Mouse (Mus musculus): ENCODE measurements around the gene Rab11b. TPM values are rescaled to one million over a fixed set of nuclear protein-coding genes. Genes with fewer than 3 reads are reported as not detected.

The Rab11b gene
- polyA plus RNA-seq, 1 experiment from 2014 or later = 278 TPM

DNA sequence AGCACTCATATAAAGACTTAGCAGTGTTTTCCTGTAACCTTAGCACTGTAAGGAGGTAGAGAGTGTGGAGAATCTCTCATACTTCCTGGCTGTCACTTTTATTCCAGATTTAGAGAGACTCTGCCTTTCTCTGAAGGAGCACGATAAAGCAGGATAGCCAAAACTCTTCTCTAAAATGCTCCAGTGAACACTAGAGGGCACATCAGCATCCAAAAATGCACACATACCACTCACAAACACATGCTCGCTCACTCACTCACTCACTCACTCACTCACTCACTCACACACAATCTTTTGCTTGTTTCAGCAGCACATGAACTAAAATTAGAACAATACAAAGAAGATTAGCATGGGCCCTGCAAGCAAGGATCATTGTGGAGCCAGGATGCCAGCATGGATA, 31.1 kb downstream of the Rab11b start:
- Histone ChIP-seq H3K4me2 (no peak overlapping the region), H3K9me3 (ENCODE audit: low read depth, low read length) (no peaks in the 10 kb centered on the region), H3K4me3 (ENCODE audit: low read depth, low read length) (no peak overlapping the region), H3K36me3 (ENCODE audit: insufficient read depth) (no peaks in the 10 kb centered on the region), H3K9ac (no peak overlapping the region; the same call in 1 of the 2 replicates), H3K4me1 (ENCODE audit: insufficient read depth) (no peaks in the 10 kb centered on the region), H3K27ac (ENCODE audit: low read depth) (no peak overlapping the region), H3K27me3 (ENCODE audit: insufficient read depth, low read length) (no peaks in the 10 kb centered on the region)
- ATAC-seq (ENCODE audit: insufficient read depth) = no peak
- DNase-seq = peak; percentile 41
- WGBS = 60% methylated on average over 2 of the region's 2 CpGs
- peak; percentile 40 for TF ChIP-seq CTCF (IDR thresholded peaks at IDR 0.05; ENCODE audit: low read depth)

DNA sequence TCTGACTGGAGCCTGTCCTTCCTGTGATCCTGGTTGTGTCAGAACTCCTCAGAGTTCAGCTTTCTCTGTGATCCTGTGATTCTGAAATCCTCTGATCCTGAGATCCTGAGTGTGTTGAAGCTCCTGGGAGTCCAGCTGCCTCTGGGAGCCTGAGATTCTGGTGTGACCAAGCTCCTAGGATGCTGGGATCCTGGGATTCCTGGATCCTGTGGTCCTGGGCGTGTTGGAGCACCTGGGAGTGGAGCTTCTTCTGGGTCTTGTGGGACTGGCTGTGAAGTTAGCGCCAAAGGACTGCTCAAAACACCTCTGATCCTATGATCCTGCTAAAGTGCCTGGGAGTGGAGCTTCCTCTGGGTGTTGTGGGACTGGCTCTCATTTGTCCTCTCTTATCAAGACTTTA, 31.9 kb downstream of the Rab11b start:
- H3K9ac ChIP-seq = no peak overlapping the region
- H3K4me1 ChIP-seq (ENCODE audit: insufficient read depth) = no peaks in the 10 kb centered on the region
- no peaks in the 10 kb centered on the region for H3K9me3 ChIP-seq (ENCODE audit: low read depth, low read length)
- 66% methylated on average over 2 of the region's 2 CpGs for whole genome bisulfite sequencing
- no peaks in the 10 kb centered on the region for H3K36me3 ChIP-seq (ENCODE audit: insufficient read depth)
- H3K4me2 ChIP-seq = no peak overlapping the region
- DNase-seq (no peak), ATAC-seq (ENCODE audit: insufficient read depth) (no peak)
- no peak overlapping the region for H3K27ac ChIP-seq (ENCODE audit: low read depth)
- no peak overlapping the region for H3K4me3 ChIP-seq (ENCODE audit: low read depth, low read length)
- no peak for TF ChIP-seq CTCF (IDR thresholded peaks at IDR 0.05; ENCODE audit: low read depth)
- H3K27me3 ChIP-seq (ENCODE audit: insufficient read depth, low read length) = no peaks in the 10 kb centered on the region

DNA sequence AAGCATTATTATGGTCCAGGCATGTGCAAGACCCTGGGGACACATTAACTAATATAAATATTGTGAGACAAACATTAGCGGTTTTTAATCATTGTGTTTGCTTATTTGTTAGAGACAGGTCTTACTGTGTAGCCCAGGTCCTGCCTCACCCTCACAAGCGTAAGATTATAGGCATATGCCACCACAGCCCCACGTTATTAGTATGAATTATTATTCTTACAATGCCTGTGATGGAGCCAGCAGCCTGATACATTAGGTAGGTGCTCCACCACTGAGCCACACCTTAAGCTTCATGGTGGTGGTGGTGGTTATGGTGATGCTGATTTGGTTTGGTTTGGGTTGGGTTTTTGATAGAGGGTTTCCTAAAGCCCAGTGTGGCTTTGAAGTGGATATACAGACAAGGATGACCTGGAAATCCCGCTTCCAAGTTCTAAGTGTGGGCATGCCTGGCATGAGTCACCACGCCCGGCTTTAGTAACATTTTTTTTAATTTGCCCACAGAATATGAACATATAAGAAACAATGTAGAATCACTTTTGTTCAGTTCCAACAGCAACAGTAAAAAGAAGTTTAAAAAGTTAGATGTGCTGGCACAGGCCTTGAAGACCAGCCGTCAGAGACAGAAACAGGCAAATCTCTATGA, 40.5 kb downstream of the Rab11b start:
- Histone ChIP-seq H3K4me1 (ENCODE audit: insufficient read depth) (no peaks in the 10 kb centered on the region), H3K4me2 (no peak overlapping the region), H3K9ac (no peak overlapping the region), H3K27me3 (ENCODE audit: insufficient read depth, low read length) (no peaks in the 10 kb centered on the region), H3K36me3 (ENCODE audit: insufficient read depth) (no peaks in the 10 kb centered on the region), H3K9me3 (ENCODE audit: low read depth, low read length) (no peaks in the 10 kb centered on the region), H3K27ac (ENCODE audit: low read depth) (no peak overlapping the region), H3K4me3 (ENCODE audit: low read depth, low read length) (no peak overlapping the region)
- no peak for TF ChIP-seq CTCF (IDR thresholded peaks at IDR 0.05; ENCODE audit: low read depth)
- no peak for DNase-seq
- WGBS = 93% methylated on average over 7 of the region's 7 CpGs
- ATAC-seq (ENCODE audit: insufficient read depth) = no peak

DNA sequence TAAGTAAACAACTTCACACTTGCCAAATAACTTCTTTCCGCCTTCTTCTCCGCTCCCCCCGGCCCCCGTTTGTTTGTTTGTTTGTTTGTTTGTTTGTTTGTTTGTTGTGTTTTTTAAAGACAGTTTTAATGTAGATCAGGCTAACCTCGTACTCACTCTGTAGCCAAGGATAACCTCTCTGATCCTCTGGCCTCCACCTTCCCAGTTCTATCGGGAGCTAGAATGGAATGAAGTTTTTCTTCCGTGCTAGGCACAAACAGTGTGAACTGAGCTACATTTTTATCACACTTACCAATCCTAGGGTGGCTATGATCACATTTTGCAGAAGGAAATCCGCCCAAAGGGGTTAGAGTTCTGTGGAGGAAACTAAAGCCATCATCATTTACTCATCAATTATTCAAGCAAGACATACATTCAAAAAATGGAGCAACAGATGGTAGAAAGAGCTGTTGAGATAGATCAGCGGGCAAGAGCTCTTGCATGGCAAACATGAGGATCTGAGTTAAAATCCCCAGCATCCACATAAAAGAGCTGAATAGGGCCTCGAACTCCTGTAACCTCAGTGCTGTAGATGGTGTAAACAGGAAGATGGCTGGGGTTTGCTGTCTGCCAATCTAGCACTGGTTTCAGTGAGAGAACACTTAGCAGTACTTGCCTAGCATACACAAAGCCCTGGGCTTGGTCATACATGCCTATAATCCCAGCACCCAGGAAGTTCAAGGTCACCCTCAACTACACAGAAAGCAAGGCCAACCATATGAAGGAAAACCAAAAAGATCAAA, 41.2 kb downstream of the Rab11b start:
- peak overlapping the region; percentile 77; the same call in 1 of the 2 replicates for H3K4me3 ChIP-seq (ENCODE audit: low read depth, low read length)
- H3K4me1 ChIP-seq (ENCODE audit: insufficient read depth) = no peaks in the 10 kb centered on the region
- no peak overlapping the region for H3K9ac ChIP-seq
- H3K36me3 ChIP-seq (ENCODE audit: insufficient read depth) = no peaks in the 10 kb centered on the region
- WGBS = 43% methylated on average over 10 of the region's 10 CpGs
- TF ChIP-seq CTCF (IDR thresholded peaks at IDR 0.05; ENCODE audit: low read depth) = no peak
- peak; percentile 29 for ATAC-seq (ENCODE audit: insufficient read depth)
- peak overlapping the region; percentile 86 for H3K4me2 ChIP-seq
- DNase-seq = no peak
- H3K27ac ChIP-seq (ENCODE audit: low read depth) = no peak overlapping the region
- H3K27me3 ChIP-seq (ENCODE audit: insufficient read depth, low read length) = no peaks in the 10 kb centered on the region
- H3K9me3 ChIP-seq (ENCODE audit: low read depth, low read length) = no peaks in the 10 kb centered on the region

DNA sequence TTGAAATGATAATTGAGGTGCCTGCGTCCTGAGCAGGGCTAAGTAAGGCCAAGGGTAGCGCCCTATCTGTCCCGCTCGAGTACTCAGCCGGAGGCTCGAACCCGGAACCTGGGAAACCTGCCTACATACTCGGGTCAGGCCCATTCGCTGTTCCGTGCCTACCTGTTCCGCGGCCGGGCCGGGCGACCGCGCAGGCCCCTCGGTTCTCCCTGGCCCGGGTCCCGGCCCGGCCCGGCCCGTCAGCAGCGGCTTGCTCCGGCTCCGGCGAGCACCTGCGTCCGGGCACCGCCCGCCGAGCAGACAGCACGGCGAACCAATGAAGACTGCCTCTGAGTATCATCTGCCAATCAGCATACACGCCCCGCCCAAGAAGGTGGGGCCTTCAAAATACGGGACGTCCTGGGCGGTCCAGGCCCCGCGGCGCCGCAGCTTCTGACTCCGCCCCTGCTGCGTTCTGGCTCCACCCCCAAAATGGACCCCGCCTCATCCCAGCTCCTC, 41.9 kb downstream of the Rab11b start, which contains the start of gene March2:
Gene March2 (minus strand): TSS at position 287 of the 498 bp plus-strand sequence.
- Histone ChIP-seq H3K9ac (peak within 1 kb of the TSS; percentile 65), H3K4me1 (ENCODE audit: insufficient read depth) (no peaks in the 10 kb centered on the region), H3K4me3 (ENCODE audit: low read depth, low read length) (peak within 1 kb of the TSS; percentile 77), H3K4me2 (peak within 1 kb of the TSS; percentile 86), H3K36me3 (ENCODE audit: insufficient read depth) (no peaks in the 10 kb centered on the region), H3K27ac (ENCODE audit: low read depth) (no peak within 1 kb of the TSS; the same call in 1 of the 2 replicates), H3K9me3 (ENCODE audit: low read depth, low read length) (no peaks in the 10 kb centered on the region), H3K27me3 (ENCODE audit: insufficient read depth, low read length) (no peaks in the 10 kb centered on the region)
- no peak for TF ChIP-seq CTCF (IDR thresholded peaks at IDR 0.05; ENCODE audit: low read depth)
- peak; percentile 99 for DNase-seq
- WGBS = under 1% methylated on average over 46 of the region's 46 CpGs
- peak; percentile 100 for ATAC-seq (ENCODE audit: insufficient read depth)

DNA sequence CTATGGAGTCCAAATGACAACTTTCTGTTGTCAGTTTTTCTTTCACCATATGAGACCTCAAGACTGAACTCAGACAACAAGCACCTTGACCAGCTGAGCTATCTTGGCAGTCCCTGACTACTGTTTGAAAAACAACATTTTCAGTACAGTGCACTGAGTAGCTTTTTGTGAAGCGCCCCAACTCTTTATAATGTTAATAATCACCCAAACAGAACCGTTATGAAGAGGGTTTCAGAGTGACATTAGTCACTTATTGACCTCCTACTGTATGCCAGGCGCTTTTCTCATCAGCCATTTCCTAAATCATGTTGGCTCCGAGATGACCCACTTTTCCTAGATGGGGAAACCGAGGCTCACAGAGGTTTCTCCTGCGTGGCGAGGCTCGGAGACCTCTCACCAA, 42.3 kb downstream of the Rab11b start:
- Histone ChIP-seq H3K9me3 (ENCODE audit: low read depth, low read length) (no peaks in the 10 kb centered on the region), H3K4me3 (ENCODE audit: low read depth, low read length) (peak overlapping the region; percentile 77), H3K4me2 (peak overlapping the region; percentile 86), H3K9ac (peak overlapping the region; percentile 65), H3K36me3 (ENCODE audit: insufficient read depth) (no peaks in the 10 kb centered on the region), H3K4me1 (ENCODE audit: insufficient read depth) (no peaks in the 10 kb centered on the region), H3K27ac (ENCODE audit: low read depth) (no peak overlapping the region; the same call in 1 of the 2 replicates), H3K27me3 (ENCODE audit: insufficient read depth, low read length) (no peaks in the 10 kb centered on the region)
- no peak for ATAC-seq (ENCODE audit: insufficient read depth)
- no peak for DNase-seq
- no peak for TF ChIP-seq CTCF (IDR thresholded peaks at IDR 0.05; ENCODE audit: low read depth)
- WGBS = 6% methylated on average over 8 of the region's 8 CpGs

DNA sequence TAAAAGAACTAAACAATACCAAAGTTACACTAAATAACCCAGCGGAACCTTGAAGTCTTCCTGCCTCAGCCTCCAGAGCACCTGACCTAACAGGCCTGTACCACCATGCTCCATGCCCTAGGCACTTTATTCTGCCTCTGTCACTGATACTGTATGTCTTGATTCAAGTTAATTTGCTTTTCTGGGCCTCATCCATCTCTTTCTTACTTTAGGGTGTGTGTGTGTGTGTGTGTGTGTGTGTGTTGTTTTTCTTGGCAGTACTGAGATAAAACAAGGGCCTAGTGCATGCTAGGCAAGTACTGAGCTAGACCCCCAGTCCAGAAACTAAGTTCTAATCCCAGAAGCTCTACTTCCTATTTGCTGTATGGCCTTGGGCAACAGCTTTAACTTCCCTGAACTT, 43.1 kb downstream of the Rab11b start:
- Histone ChIP-seq H3K9ac (no peak overlapping the region), H3K27me3 (ENCODE audit: insufficient read depth, low read length) (no peaks in the 10 kb centered on the region), H3K4me2 (no peak overlapping the region; the same call in 1 of the 2 replicates), H3K27ac (ENCODE audit: low read depth) (no peak overlapping the region), H3K4me3 (ENCODE audit: low read depth, low read length) (no peak overlapping the region), H3K9me3 (ENCODE audit: low read depth, low read length) (no peaks in the 10 kb centered on the region), H3K4me1 (ENCODE audit: insufficient read depth) (no peaks in the 10 kb centered on the region), H3K36me3 (ENCODE audit: insufficient read depth) (no peaks in the 10 kb centered on the region)
- TF ChIP-seq CTCF (IDR thresholded peaks at IDR 0.05; ENCODE audit: low read depth) = no peak
- WGBS = 100% methylated on average over 1 of the region's 1 CpGs
- no peak for ATAC-seq (ENCODE audit: insufficient read depth)
- DNase-seq = no peak
